Mouse (Mus musculus) urinary bladder, postnatal 14 days (tissue): ENCODE measurements around the gene Spryd3.
"Not testable (repeated sequence)": the region's sequence is repeated elsewhere in the genome, so short reads cannot be mapped to it uniquely, and the experiment has no call there.

ENCODE experiments used
- DNase-seq: peaks from one replicate; pipeline ENCODE4 v3.0.0; 2021; ENCODE audit warnings: low spot score

Spryd3 gene

DNA sequence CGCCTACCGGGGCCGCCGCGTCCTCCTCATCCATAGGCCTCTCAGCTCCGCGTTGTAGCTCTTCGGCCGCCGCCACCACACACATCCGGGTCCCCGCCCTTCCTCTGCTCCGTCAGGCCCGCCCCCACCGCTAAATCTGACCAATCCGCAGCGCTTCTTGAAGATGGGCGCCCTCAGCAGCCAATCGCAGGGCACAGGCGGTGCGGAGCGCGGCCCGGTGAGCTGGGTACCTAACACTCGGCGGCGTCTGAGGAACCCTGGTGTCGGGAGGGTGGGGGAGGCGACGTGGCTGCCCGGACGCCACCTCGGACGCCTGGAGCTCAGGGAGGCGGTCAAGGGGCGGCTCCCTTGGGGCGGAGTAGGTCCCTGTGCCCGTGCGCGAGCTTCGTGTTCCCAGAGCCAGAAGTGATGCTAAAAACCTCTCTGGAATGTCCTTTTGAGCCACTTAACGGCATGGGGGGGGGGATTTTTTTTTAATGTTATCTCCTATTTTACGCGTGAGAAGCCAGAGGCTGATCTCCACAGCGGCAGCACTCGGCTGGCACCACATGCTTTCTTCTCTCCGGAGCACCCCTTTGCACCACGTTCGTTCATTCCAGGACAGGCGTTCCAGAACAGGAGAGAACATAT is at the start of gene Spryd3:
Gene Spryd3 (minus strand): TSS at position 106 of the 630 bp plus-strand sequence.
- DNase-seq = peak; percentile 96

DNA sequence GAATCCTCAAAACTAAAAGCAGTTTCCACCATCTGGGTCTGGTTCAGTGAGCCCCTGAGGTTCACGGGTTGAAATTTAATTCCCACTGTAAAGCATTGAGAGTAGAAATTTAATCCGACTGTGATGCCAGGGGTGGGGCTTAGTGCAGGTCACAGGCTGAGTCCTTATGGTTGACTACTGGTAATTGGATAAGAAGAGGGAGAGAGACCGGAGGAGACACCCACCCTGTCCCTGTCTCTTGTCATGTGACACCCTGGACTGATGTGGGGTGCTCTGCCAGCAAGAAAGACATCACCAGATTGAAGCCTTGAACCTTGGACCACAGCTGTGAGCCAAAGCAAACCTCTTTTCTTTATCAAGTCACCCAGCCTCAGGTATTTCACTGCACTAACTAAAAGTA is 47.0 kb upstream of the Spryd3 start:
- DNase-seq = no peak

DNA sequence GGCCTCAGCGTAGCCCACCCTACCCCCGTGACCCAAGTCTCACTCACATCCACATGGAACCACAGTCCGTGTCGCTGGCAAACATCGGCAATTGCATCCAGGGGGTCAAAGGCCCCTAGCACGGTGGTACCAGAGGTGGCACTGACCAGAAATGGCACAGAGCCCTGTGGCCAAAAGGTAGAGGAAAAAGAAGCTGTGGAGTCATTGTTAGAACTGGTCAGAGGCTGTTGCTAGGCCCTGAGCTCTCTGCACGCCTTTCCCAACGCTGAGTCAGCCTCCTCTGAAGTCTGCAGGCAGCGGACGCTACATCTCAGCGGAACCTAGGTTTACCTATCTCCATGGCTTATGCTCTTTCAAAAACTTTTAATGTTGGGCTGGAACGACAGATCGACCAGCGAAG is 43.9 kb upstream of the Spryd3 start:
- DNase-seq = no peak

DNA sequence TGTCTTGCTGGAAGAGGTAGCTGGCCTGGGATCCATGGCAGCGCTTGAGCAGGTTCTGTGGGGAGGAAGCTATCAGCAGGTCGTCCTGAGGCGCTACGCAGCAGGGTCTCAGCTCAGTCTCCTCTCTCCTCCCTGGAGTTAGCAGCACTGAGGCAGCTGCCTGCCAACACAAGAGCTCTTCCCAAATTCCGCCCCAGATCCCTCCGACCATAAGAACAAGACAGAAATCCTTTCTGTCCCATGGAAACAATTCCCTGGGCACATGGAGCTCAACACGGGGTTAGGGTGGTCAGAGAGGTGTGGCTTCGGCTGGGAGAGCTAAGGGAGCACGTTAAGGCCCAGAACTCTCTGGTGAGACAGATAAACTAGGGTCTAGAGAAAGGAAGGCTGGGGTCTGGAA is 43.1 kb upstream of the Spryd3 start:
- no peak for DNase-seq

- DNase-seq = peak; percentile 87
These were observed 42.2 kb upstream of the Spryd3 start for GRCm38 (mm10) chr15:102178279-102178678.

DNA sequence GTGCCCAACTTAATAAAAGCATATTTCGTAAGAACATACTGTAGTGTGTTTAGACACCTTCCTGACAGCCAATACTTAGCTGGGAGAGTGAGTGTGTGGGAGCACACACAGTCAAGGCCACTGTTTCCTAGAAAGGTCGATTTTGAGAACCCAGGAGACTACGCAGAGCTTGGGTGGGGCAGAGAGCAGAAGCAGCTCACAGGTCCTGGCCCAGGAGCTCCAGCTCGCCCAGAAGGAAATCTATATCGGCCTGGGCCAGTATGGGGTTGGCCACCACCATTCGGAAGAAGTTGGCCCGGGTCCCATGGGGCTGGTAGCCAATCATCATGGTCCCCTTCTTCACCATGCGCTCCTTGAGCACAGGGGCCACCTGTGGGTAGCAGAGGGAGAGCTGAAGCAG is 41.4 kb upstream of the Spryd3 start:
- DNase-seq = no peak

GRCm38 (mm10) chr15:102176571-102177316 is 40.7 kb upstream of the Spryd3 start:
- no peak for DNase-seq

GRCm38 (mm10) chr15:102175736-102176319 is 39.8 kb upstream of the Spryd3 start:
- no peak for DNase-seq

DNA sequence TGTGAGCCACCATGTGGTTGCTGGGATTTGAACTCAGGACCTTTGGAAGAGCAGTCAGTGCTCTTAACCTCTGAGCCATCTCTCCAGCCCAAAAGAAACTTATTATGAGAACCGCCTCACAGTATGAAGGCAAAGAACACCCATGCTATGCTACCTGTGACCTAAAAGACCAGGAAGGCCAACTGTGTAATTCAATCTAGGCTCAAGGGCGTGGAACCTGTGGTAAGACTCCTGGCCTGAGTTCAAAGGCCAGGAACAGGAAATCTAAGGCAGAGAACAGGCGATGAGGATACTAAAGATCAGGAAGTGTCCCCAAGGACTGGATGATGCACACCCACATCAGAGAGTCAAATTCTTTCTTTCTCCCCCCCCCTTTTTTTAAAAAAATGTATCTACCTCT is 37.5 kb upstream of the Spryd3 start:
- DNase-seq = no peak

DNA sequence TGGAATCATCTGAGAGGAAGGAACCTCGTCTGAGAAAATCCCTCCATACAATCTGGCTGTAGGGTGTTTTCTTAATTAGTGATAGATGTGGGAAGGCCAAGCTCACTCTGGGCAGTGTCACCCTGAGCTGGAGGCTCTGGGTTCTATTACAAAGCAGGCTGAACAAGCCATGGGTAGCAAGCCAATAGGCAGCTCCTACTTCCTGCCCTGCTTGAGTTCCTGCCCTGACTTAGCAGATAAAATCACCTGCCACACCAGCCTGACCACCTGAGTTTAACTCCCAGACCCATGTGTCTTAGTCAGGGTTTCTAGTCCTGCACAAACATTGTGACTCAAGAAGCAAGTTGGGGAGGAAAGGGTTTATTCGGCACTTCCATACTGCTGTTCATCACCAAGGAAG is 33.0 kb upstream of the Spryd3 start:
- peak; percentile 66 for DNase-seq

- DNase-seq = peak; percentile 72
These were observed 31.6 kb upstream of the Spryd3 start for GRCm38 (mm10) chr15:102167620-102168021.

DNA sequence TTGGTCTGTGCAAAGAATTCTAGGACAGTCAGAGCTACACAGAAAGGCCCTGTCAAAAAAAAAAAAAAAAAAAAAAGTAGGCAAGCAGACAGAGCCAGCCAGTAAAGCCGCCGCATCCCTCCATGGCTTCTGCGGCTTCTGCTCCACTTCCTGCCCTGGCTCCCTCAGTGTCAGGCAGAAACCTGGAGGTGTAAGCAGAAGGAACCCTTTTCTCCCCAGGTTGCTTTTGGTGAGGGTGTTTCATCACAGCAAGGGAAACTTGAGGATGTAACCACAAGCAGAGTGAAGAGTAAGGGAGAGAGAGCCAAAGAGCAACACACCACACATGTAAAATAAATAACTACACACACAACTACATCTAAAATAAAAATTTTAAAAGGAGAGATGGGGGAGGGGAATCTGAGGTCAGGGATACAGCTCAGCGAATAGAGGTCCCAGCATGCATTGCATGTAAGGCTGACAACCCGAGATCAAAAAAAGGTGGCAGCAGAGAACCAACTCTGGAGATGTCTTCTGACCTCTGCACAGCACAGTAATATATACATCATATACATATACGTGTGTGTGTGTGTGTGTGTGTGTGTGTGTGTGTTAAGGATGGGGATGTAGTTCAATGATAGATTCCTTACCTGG is 29.6 kb upstream of the Spryd3 start:
- DNase-seq = no peak

DNA sequence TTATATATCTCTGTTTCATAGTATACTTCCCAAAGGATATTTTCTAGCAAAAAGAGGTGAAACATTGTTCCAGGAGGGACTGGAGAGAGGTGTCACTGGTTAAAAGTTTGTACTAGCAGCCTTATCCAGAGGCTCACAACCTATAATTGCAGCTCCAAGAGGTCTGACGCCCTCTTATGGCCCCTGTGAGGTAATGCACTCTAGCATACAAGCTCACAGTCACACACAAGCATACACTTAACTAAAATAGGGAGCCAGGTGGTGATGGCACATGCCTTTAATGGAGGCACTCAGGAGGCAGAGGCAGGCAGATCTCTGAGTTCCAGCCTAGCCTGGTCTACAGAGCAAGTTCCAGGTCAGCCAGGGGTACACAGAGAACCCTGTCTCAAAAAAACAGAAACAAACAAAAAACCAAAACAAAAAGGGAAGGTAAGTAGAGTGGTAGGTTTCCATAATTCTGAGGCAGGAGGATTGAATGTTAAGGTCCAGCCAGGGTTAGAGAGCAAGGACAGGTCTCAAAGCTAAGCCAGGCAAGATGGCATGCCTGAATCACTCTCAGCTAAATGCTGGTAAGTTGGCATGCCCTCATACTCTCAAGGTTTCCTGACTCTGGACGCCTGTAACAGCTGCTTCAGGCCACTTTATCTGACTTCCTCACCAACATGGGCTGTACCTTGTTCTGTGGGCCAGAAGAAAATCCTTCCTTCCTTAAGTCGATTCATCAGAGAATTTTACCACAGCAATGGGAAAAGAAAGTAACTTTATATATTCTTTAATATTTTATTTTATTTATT is 28.1 kb upstream of the Spryd3 start:
- no peak for DNase-seq

DNA sequence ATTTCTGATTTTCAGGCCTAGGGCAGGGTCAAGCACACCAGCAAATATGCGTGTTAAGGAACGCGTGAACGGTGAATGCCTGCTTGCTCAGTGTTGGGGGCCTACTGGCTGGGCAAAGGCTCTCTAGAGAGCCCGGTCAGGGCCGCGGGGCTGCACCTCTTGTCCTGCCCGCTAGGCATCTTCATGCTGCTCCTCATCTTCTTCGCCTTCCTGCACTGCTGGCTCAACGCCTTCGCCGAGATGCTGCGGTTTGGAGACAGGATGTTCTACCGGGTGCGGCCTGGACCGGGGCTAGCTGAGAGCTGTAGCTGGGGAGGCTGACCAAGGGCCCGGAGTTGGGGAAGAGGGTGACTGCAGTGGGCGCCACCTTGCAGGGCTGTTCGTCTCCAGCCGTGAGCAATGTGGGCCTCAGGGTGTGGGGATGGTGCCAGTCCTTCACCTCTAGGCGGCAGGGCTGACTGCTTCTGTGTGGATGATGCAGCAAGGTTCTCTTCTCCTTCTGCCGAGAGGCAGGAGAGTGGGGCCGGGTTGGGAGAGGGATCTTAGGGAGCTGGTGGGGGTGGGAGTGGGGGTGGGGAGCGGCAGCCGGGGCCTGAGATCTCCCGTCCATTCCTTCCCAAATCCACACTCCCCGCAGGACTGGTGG is 24.5 kb upstream of the Spryd3 start:
- DNase-seq = no peak

DNA sequence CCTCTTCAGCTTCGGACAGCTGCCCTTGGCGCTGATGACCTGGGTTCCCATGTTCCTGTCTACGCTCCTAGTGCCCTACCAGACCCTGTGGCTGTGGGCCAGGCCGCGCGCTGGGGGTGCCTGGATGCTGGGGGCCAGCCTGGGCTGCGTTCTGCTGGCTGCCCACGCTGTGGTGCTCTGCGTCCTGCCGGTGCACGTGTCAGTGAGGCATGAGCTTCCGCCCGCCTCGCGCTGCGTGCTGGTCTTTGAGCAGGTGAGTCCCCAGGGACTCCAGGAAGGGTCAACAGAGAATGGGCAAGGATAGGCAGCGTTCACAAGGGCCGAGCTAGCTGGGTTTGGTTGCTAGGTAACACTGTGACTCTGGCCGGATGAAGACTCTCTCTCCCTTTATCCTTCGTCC is 20.8 kb upstream of the Spryd3 start:
- no peak for DNase-seq

- DNase-seq = not testable (repeated sequence)
These were observed 19.0 kb upstream of the Spryd3 start for GRCm38 (mm10) chr15:102155006-102155405.

- DNase-seq = no peak
These were observed 16.6 kb upstream of the Spryd3 start for GRCm38 (mm10) chr15:102152646-102153045.

- DNase-seq = peak; percentile 58
These were observed 14.5 kb upstream of the Spryd3 start, which contains the start of gene Soat2 for GRCm38 (mm10) chr15:102150301-102151135. Soat2 (plus strand) TSS chr15:102150526.

GRCm38 (mm10) chr15:102149561-102149960 is 13.5 kb upstream of the Spryd3 start:
- no peak for DNase-seq

- no peak for DNase-seq
These were observed 11.8 kb upstream of the Spryd3 start for GRCm38 (mm10) chr15:102147674-102148402.
